Mouse (Mus musculus) kidney, adult 11 months (tissue): ENCODE measurements at regions not wholly inside any gene's neighbourhood (a gene's known extent, or its start where the extent isn't known, plus 50 kb on each side); places are given as distances from the start of the nearest gene placed in this dataset.

Source experiments
- DNase-seq: peaks from one replicate; pipeline ENCODE4 v3.0.0; 2022

- DNase-seq = no peak
Measured at GRCm38 (mm10) chr17:47221068-47221796, 147.5 kb upstream of the Mrps10 start.

- DNase-seq = no peak
Measured at GRCm38 (mm10) chr17:47219846-47220245, 148.8 kb upstream of the Mrps10 start.

DNA sequence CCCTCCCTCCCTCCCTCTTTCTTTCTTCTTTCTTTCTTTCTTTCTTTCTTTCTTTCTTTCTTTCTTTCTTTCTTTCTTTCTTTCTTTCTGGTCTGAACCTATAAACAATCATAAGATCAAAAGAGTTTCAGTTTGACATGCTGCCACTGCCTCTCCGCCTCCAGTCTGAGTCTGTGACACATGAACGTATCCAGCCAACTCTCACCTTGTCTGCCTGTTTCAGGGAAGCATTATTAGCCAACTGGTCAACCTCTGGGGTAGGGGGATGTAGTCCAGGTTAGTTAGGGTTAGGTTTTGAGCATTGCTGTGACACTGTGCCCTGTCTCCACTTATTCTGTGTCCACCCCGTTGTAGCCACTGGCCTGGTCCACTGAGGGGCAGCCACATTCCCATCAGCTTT is 152.2 kb upstream of the Mrps10 start:
- DNase-seq = no peak

- no peak for DNase-seq
Measured at GRCm38 (mm10) chr17:47215841-47216240, 152.8 kb upstream of the Mrps10 start.

GRCm38 (mm10) chr17:47214111-47214510 is 154.6 kb upstream of the Mrps10 start:
- DNase-seq = no peak

DNA sequence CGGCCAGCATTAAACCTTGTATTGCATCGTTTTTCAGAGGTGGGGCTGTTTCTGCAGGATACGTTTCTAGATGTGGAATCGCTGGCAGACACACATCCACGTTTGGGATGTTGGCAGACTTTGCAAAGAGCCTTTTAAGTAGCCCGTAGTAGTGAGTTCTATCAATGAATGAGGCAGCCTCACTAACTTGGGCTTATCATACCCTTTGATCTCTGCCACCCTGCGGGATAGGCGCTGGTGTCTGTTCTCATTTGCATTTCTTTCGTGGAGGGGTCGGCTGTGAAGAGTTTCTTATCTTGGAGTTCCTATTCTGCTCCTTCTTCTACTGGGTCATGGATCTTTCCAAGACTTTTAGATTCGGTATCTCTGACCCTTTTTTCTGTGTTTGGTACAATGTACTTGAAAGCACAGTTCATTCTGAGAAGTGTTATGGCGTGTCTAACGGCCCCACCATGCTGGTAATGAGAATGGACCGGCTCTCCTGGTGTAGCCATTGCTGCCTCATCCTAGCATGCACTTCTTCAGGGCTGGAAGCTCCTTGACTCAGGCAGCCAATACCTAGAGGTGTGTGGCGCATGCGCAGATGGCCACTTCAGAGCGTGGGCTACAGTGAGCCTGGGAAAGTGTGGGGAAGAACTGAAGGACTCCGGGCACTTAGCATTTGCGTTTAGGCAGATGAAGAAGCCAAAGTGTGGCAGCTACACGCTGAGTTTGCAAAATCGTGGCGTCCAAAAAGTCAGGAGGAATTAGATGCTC is 158.1 kb upstream of the Mrps10 start:
- DNase-seq = no peak

DNA sequence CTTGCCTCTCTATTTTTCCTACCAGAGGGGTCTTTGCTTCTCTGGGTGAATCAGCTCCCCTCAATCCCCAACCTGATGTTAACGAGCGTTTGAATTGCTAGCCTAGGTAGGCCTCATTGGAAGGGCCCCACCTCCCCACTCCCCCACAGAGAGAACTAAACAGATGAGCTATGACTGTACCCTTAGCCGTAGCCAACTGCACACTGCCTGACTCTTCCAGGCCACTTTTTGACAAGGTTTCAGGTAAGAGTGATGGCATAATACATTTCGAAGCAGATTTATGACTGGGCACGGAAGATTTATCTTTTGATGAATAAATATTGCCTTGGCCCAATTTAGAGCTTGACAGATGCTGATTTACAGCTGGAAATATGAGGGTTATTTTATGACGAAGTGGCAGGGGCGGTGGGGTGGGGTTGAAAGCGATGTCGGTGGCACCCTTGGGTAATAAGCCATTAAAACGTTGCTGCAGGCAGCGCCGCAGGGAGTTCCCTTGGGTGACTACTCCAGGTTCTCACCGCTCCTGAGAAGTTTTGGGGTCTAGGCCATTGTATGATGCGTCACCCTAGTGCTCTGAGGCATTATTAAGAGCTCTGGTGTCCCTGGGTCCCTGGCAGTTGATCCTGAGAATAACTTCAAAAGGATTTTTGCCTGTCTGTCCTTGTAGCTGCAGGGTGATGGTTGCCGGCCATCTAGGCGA is 159.7 kb upstream of the Mrps10 start:
- DNase-seq = no peak

GRCm38 (mm10) chr17:47207471-47207870 is 161.2 kb upstream of the Mrps10 start:
- DNase-seq = no peak

DNA sequence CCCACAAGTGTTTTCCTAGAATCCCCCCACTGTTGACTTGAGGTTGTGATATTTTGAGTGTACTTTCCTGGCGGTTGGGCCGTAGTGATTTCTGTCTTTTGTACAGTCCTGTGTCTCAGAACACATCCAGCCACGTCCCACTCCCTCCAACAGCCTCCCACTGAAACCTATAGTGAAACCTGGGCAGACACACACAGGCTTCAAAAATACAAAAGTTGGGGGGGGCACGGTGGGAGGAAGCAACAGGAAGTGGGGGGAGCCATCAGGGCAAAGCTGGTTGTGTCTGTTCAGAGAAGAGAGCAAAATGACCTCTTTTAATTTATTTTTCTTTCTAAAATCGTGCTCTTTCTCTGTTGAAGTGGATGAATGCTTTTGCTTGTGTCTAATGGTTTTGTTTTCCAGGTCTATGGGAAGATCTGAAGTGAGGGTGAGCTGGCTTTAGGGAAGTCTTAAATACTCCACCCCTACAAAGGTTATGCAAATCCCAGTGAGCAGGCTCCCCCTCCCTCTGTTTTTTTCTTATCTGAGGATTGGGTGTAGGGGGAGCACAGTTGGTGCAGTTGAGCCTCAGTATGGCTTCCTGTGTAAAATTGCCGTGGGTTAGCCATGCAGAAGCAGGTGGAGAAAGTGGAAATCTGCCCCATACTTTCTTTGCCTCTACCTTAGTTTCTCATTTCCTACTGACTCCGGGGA is 164.1 kb upstream of the Mrps10 start:
- no peak for DNase-seq

- no peak for DNase-seq
Measured at GRCm38 (mm10) chr17:47199206-47199605, 169.5 kb upstream of the Mrps10 start.

- no peak for DNase-seq
Measured at GRCm38 (mm10) chr17:47197957-47198356, 170.7 kb upstream of the Mrps10 start.

DNA sequence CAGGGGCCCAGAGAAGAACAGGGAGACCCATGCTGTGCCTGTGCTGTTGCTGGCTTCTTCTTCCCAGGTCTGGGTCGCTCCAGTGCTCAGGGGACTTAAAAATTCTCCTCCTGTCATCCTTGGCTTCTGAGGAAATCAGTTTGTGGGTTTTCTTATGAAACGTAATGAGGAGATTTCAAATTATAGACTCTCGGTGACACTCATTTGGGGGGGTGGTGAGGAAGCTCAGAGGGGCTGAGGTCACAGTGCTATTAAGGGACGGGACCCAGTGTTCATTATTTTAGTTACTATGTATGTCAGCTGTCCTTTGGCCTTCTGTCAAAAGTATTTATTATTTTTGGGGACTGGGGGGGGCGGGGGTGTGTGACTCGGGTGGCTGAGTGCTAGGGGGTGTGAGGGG is 171.7 kb upstream of the Mrps10 start:
- DNase-seq = no peak

- no peak for DNase-seq
Measured at GRCm38 (mm10) chr17:47195981-47196380, 172.7 kb upstream of the Mrps10 start.

DNA sequence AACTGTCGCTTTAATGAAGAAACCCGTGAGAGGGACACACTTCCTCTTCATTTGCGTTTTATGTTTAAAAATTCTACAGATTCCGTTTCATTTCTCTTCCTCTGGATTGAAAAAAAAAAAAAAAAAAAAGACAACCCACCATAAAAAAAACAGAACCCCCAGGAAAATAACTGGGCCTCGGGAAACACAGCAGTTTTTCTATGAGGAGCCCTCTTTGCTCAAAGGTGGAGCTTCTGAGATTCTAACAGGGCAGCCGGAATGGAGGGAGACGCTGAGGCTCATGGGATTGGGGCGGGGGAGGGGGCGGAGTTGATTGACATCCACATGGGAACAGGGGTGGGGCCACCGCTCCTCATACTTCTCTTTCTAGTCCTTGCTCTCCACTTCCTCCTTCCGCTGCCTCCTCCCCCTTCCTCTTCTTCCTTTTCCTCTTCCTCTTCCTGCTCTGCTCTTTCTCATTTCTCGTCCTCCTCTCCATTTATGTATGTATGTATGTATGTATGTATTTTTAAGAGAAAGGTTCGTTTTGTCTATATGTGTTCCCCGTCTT is 174.1 kb upstream of the Mrps10 start:
- DNase-seq = no peak

DNA sequence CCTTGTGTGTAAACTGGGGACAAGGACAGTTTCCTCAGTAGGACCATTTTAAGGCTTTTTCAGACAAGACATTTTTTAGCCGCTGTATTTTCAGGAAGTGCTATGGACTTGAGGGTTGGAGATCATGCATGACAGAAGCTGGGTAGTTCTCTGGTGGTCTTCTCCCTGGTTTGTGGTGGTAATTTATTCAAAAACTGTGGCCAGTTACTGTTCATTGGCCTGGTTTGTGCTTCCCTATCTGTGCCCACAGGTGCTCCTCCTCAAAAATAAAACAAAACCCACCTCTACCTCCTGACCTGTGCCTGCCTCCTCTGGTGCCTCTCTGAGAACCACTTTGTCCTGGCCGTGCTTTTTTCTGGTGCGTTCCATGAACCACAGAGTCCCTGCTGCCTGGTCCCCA is 177.3 kb upstream of the Mrps10 start:
- no peak for DNase-seq

- DNase-seq = no peak
Measured at GRCm38 (mm10) chr17:47189770-47190169, 178.9 kb upstream of the Mrps10 start.

GRCm38 (mm10) chr17:47184148-47184547 is 173.8 kb upstream of the Ubr2 start:
- no peak for DNase-seq

DNA sequence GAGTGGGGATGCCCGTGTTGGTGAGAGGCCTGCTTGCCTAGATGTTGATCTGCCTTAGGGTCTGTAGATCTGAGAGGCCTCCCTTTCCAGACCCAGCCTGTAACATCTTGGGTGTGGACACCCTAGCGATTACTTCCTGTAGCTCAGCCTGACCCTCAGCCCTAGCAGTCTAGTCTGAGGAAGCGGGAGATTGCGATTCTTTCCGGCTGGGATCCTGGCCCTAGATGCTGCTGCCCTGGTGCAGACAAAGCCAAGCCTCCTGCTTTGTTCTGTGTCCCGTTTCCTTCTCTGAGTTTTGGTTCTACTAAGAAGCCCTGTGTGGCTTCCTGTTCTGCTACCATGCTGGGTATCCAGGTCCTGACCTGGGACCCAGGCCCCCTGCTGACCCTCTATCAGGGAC is 171.8 kb upstream of the Ubr2 start:
- DNase-seq = peak; percentile 26

DNA sequence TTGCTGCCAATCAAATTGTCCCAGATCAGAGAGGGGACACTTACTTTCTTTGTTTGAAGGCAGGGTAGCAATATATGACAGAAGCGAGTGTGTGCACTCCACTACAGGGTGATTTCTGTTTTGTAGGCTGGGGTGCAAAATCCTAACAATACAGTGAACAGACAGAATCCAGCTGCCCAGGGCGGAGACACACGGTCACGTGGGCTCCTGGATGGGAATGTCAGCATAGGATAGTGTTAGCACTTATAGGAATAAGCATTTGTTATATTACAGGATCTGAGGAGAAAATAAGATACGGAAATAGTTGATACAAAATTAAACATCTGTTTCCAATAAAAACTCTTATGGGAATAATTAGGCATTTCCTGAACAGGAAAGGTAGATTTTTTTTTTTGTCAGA is 169.1 kb upstream of the Ubr2 start:
- no peak for DNase-seq

DNA sequence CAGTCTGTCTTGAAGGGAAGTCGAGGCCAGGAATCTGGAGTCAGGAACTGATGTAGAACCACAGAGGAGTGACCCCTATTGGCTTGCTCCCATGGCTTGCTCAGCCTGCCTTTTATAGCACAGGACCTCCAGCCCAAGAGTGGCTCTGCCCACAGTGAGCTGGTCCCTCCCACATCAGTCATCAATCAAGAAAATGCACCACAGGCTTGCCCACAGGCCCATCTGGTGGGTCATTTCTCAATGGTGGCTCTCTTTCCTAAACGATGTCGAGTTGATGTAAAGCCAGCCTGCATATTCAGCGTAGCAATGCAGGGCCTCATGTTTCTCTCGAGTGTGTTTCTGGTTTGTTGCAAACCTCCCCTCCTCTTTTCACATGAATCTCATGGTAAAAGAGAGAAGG is 168.3 kb upstream of the Ubr2 start:
- no peak for DNase-seq

- DNase-seq = no peak
Measured at GRCm38 (mm10) chr17:47177671-47178246, 167.4 kb upstream of the Ubr2 start.

DNA sequence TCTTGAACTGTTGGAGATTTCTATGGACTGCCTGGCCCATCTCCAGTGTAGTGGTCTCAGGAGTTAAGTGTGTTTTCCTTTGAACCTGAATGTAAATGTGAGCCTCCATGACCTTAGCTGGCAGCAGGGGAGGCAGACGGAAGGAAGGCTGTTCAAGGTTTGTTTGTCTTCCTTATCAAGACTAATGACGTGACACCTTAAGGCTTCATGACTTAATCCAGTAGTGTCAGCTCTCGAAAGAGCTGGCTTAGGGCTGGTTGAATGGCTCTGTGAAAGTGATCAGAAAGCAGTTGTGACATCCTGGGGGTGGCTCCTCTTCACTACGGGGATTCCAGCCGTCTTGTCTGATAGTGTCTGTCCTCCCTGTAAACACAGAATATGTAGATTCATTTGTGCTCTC is 166.0 kb upstream of the Ubr2 start:
- no peak for DNase-seq

- DNase-seq = peak; percentile 70
Measured at GRCm38 (mm10) chr17:47174748-47175215, 164.4 kb upstream of the Ubr2 start.
